Comparison of ENCODE assay signal across 9 mouse cellular contexts in the genomic region with DNA sequence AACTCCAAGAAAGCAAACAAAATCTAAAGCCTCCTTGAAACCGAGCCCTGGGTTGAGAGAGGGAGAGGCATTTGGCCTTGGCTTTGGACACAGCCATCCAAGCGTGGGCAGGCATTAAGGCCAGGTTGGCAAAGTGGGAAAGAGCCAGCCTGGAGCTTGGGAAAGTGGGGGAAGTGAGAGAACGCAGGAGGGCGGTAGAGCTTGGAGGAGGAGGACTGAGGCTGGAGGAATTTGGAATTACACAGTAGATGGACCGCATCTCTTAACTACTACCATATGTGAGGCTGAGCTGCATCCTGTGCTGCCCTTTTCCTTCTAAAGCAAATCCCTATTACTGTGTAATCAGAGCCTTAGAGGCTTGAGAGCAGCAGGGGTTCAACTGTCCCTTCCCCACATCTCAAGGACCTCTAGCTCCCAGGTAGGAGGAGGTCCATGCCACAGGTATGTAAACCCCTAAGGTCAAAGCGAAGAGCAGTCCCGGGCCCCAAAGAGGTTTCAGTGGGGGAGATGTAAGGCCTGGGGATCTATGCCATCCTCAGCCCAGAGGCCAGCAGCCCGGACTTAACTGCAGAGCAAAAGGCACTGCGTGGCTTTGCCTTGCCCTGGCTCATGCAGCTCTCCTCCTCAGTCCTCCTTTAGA. TPM values are rescaled to one million over a fixed set of nuclear protein-coding genes. Genes with fewer than 3 reads are reported as not detected.
DNase-seq lines count a peak whose midpoint lies in the region; ATAC-seq lines count a peak whose summit lies in the region.
"Had no signal": no experiment of that assay in that cellular context is flagged by ENCODE, and none has a peak within 500 bp of the region (broad histone marks: within the 10 kb centered on the region; RNA-seq: fewer than 3 reads in every experiment).

No protein-coding gene starts in this region.

- H3K4me3 ChIP-seq in intestine, embryonic 14.5 days (ENCODE audit: low read depth, low read length), result no peak overlapping the region
- H3K4me3 ChIP-seq in stomach, embryonic 16.5 days (replicated peaks; ENCODE audit: low read length), result no peak overlapping the region

- H3K9ac ChIP-seq in intestine, embryonic 14.5 days (ENCODE audit: low read length), result no peak overlapping the region
- H3K9ac ChIP-seq in stomach, embryonic 16.5 days (ENCODE audit: low read length), result no peak overlapping the region

- ATAC-seq in intestine, embryonic 14.5 days (replicated peaks; ENCODE audit: low FRiP score, low TSS enrichment, low read depth), result no peak
- no peak; the same call in 1 of the 2 replicates for ATAC-seq in stomach, embryonic 16.5 days (ENCODE audit: insufficient read depth, low FRiP score)

- 60% methylated on average over 9 of the region's 9 CpGs for WGBS in intestine, embryonic 14.5 days
- 65% methylated on average over 9 of the region's 9 CpGs for WGBS in stomach, embryonic 16.5 days

- H3K9me3 ChIP-seq in intestine, embryonic 14.5 days (ENCODE audit: control insufficient read depth, low read length), result no peaks in the 10 kb centered on the region
- H3K9me3 ChIP-seq in stomach, embryonic 16.5 days (replicated peaks; ENCODE audit: control insufficient read depth, low read length), result no peaks in the 10 kb centered on the region

- H3K27ac ChIP-seq in intestine, embryonic 14.5 days (ENCODE audit: low read depth), result peak overlapping the region; percentile 69
- peak overlapping the region; percentile 82 for H3K27ac ChIP-seq in stomach, embryonic 16.5 days (ENCODE audit: low read length)

- DNase-seq in gastrocnemius, postnatal 10 days, result peak; percentile 47
- no peak for DNase-seq in gastrocnemius, adult 8-10 months (ENCODE audit: low spot score in 2 of 2)
- peak; percentile 91 for DNase-seq in NIH3T3 (ENCODE audit: low read depth)
- peak; percentile 79 for DNase-seq in embryo, embryonic 10.5 days (ENCODE audit: low spot score)
- DNase-seq in intestine, embryonic 14.5 days (ENCODE audit: low spot score), result no peak
- DNase-seq in spleen, postnatal 14 days (ENCODE audit: low spot score in 2 of 2), result no peak
- no peak for DNase-seq in lung, postnatal 25 days (ENCODE audit: low spot score)

- H3K4me2 ChIP-seq in intestine, embryonic 14.5 days (ENCODE audit: low read length), result no peak overlapping the region
- H3K4me2 ChIP-seq in stomach, embryonic 16.5 days (ENCODE audit: low read depth, low read length), result no peak overlapping the region

- H3K27me3 ChIP-seq in intestine, embryonic 14.5 days (replicated peaks; ENCODE audit: control insufficient read depth, insufficient read depth, low read length), result no peaks in the 10 kb centered on the region
- H3K27me3 ChIP-seq in stomach, embryonic 16.5 days (ENCODE audit: control insufficient read depth, insufficient read depth, low read length), result no peaks in the 10 kb centered on the region

- no peaks in the 10 kb centered on the region for H3K36me3 ChIP-seq in intestine, embryonic 14.5 days (ENCODE audit: control insufficient read depth, insufficient read depth, low read length)
- H3K36me3 ChIP-seq in stomach, embryonic 16.5 days (ENCODE audit: control insufficient read depth, insufficient read depth, low read length), result no peaks in the 10 kb centered on the region

- peaks cover 25% of the 10 kb centered on the region for H3K4me1 ChIP-seq in intestine, embryonic 14.5 days (replicated peaks; ENCODE audit: control insufficient read depth, insufficient read depth, low read length)
- peaks cover 28% of the 10 kb centered on the region for H3K4me1 ChIP-seq in stomach, embryonic 16.5 days (ENCODE audit: control insufficient read depth, insufficient read depth, low read length)

RNA-seq across cellular contexts. Expression of a gene that starts 7.6 kb away (rescaled TPM):
- 100 to 1,000 TPM; 408 to 423 TPM for total RNA-seq in gastrocnemius, postnatal 10 days (2021)
- 100 to 1,000 TPM; 221 to 236 (median 226) TPM for total RNA-seq in gastrocnemius, adult 8-10 months (2022)
- polyA plus RNA-seq in intestine, embryonic 14.5 days (2014; fragmentation: Nextera tagmentation; extraction: Ambion mirVana), result 185 and 204 TPM in 2 replicates
- polyA plus RNA-seq in stomach, embryonic 16.5 days (2015; fragmentation: Nextera tagmentation; extraction: Ambion mirVana), result 358 and 361 TPM in 2 replicates

RNA-seq across cellular contexts. Expression of a gene that starts 33.9 kb away (rescaled TPM):
- under 1 TPM; 0.54 to 0.92 TPM for total RNA-seq in gastrocnemius, postnatal 10 days (2021)
- under 1 TPM in 1 of 4 experiments, not detected in 3; 0.12 TPM for total RNA-seq in gastrocnemius, adult 8-10 months (2022)
- polyA plus RNA-seq in intestine, embryonic 14.5 days (2014; fragmentation: Nextera tagmentation; extraction: Ambion mirVana), result 0.19 and 0.28 TPM in 2 replicates
- polyA plus RNA-seq in stomach, embryonic 16.5 days (2015; fragmentation: Nextera tagmentation; extraction: Ambion mirVana), result 0.15 and 0.21 TPM in 2 replicates
- polyA plus RNA-seq: heart, embryonic 14.5 days had no signal

RNA-seq across cellular contexts. Expression of a gene that starts 59.9 kb away (rescaled TPM):
- 10 to 100 TPM; 10.7 to 13.9 TPM for total RNA-seq in gastrocnemius, postnatal 10 days (2021)
- total RNA-seq in gastrocnemius, adult 8-10 months (2022), result 10 to 100 TPM in 2 of 4 experiments, 1 to 10 TPM in 2; 8.4 to 10.7 (median 9.5) TPM
- polyA plus RNA-seq in intestine, embryonic 14.5 days (2014; fragmentation: Nextera tagmentation; extraction: Ambion mirVana), result 13.2 and 16.6 TPM in 2 replicates
- polyA plus RNA-seq in stomach, embryonic 16.5 days (2015; fragmentation: Nextera tagmentation; extraction: Ambion mirVana), result 14.7 and 15.0 TPM in 2 replicates

Comparison
In these comparisons a context has a peak if more than half of its experiments do, and no peak if none do; other contexts are left out.
1. DNase-seq: peak in gastrocnemius, postnatal 10 days (single experiment), NIH3T3 (single experiment) and embryo, embryonic 10.5 days (single experiment); none in gastrocnemius, adult 8-10 months (0 of 2), intestine, embryonic 14.5 days (single experiment), spleen, postnatal 14 days (0 of 2) and lung, postnatal 25 days (single experiment).